39 mouse cellular contexts compared by ENCODE assay signal in genomic region chrX:31775937-31776336, GRCm38 (mm10). TPM values are rescaled to one million over a fixed set of nuclear protein-coding genes. Genes with fewer than 3 reads are reported as not detected.
"Had no signal": no experiment of that assay in that cellular context is flagged by ENCODE, and none has a peak within 500 bp of the region (broad histone marks: within the 10 kb centered on the region; RNA-seq: fewer than 3 reads in every experiment).

No protein-coding gene starts in this region.

RNA-seq across cellular contexts. Expression of gene Btbd35f25, which starts 59.0 kb away (rescaled TPM):
- total RNA-seq: left cerebral cortex, postnatal 10 days; left cerebral cortex, postnatal 14 days; left cerebral cortex, postnatal 25 days; left cerebral cortex, postnatal 36 days; left cerebral cortex, postnatal 4 days; liver, adult 2 months; megakaryocyte progenitor cell, adult 5-6 weeks; megakaryocyte, adult 5-6 weeks; megakaryocyte-erythroid progenitor cell, adult 5-6 weeks; midbrain, postnatal 0 days; monocyte, adult 5-6 weeks had no signal
- polyA plus RNA-seq: limb, embryonic 10.5 days; limb, embryonic 12.5 days; limb, embryonic 13.5 days; limb, embryonic 14.5 days; limb, embryonic 15.5 days; liver, adult 2 months; liver, embryonic 11.5 days; liver, embryonic 12.5 days; liver, embryonic 13.5 days; liver, embryonic 14.5 days; liver, embryonic 15.5 days; liver, embryonic 16.5 days; liver, postnatal 0 days; lung, adult 2 months; lung, embryonic 14.5 days; lung, embryonic 15.5 days; lung, embryonic 16.5 days; lung, postnatal 0 days; macrophage; midbrain, embryonic 10.5 days; midbrain, embryonic 11.5 days; midbrain, embryonic 12.5 days; midbrain, embryonic 13.5 days; midbrain, embryonic 14.5 days; midbrain, embryonic 15.5 days; midbrain, embryonic 16.5 days; midbrain, postnatal 0 days; myocyte; neural tube, embryonic 11.5 days; neural tube, embryonic 12.5 days had no signal
